Mouse (Mus musculus): Measurements from ENCODE around the gene Ate1. TPM values are rescaled to one million over a fixed set of nuclear protein-coding genes. Genes with fewer than 3 reads are reported as not detected.

Gene Ate1
- polyA plus RNA-seq, 2 experiments, result 5.0 to 20.0 TPM

DNA sequence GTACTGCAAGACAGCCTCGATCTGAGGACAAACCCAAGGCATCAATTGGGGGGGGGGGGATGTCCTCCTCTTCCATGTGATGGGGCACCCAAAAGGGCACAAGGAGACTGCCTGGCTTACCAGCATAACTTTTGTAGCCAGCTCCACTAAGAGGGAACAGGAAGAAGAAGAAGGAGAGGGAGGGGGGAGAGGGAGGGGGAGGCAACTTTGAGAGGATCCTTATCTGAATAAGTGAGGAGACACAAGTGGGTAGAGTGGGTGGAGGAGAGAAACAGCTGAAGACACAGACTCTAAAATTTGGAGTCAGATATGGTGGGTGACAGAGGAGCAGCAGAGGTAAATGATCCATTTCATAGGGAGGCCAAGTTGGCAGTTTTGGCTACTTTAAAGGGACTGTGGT, 40.8 kb upstream of the Ate1 start:
- peak; percentile 47; the same call in 1 of the 2 replicates for ATAC-seq (ENCODE audit: insufficient read depth)
- Histone ChIP-seq H3K9me3 (ENCODE audit: control insufficient read depth, low read length) (no peaks in the 10 kb centered on the region), H3K9ac (replicated peaks) (no peak overlapping the region), H3K36me3 (replicated peaks; ENCODE audit: control insufficient read depth, insufficient read depth, low read depth) (no peaks in the 10 kb centered on the region), H3K4me2 (ENCODE audit: low read depth) (no peak overlapping the region), H3K4me3 (ENCODE audit: insufficient read depth in 1 of 2, low read depth in 2 of 2, low read length in 2 of 2) (no peak overlapping the region), H3K27me3 (ENCODE audit: control insufficient read depth, insufficient read depth, low read length) (no peaks in the 10 kb centered on the region), H3K4me1 (replicated peaks; ENCODE audit: control insufficient read depth in 2 of 2, insufficient read depth in 2 of 2, low read length in 1 of 2) (peaks cover 0 to 17% of the 10 kb centered on the region in 2 experiments; a peak in 2 of 4 replicates), H3K27ac (no peak overlapping the region)
- DNase-seq (ENCODE audit: low read depth in 3 of 3, low spot score in 3 of 3), result no peak
- TF ChIP-seq CTCF (IDR thresholded peaks at IDR 0.05; ENCODE audit: low read depth) (no peak), EP300 (IDR thresholded peaks at IDR 0.05; ENCODE audit: low read depth) (no peak)
- WGBS (ENCODE audit: insufficient replicate concordance), result 44% methylated on average over 1 of the region's 1 CpGs

GRCm38 (mm10) chr7:130558592-130558991, 38.4 kb upstream of the Ate1 start:
- H3K4me2 ChIP-seq (ENCODE audit: low read depth), result no peak overlapping the region
- DNase-seq (ENCODE audit: low read depth in 3 of 3, low spot score in 3 of 3), result no peak
- H3K9ac ChIP-seq (replicated peaks), result no peak overlapping the region
- H3K4me1 ChIP-seq (replicated peaks; ENCODE audit: control insufficient read depth in 2 of 2, insufficient read depth in 2 of 2, low read length in 1 of 2), result peaks cover 0 to 9% of the 10 kb centered on the region in 2 experiments; a peak in 2 of 4 replicates
- no peak for ATAC-seq (ENCODE audit: insufficient read depth)
- no peaks in the 10 kb centered on the region for H3K36me3 ChIP-seq (replicated peaks; ENCODE audit: control insufficient read depth, insufficient read depth, low read depth)
- TF ChIP-seq EP300 (IDR thresholded peaks at IDR 0.05; ENCODE audit: low read depth), result no peak
- no peak for TF ChIP-seq CTCF (IDR thresholded peaks at IDR 0.05; ENCODE audit: low read depth)
- H3K27ac ChIP-seq, result no peak overlapping the region
- no peaks in the 10 kb centered on the region for H3K9me3 ChIP-seq (ENCODE audit: control insufficient read depth, low read length)
- H3K4me3 ChIP-seq (ENCODE audit: insufficient read depth in 1 of 2, low read depth in 2 of 2, low read length in 2 of 2), result no peak overlapping the region
- H3K27me3 ChIP-seq (ENCODE audit: control insufficient read depth, insufficient read depth, low read length), result no peaks in the 10 kb centered on the region
- WGBS (ENCODE audit: insufficient replicate concordance), result 40% methylated on average over 4 of the region's 4 CpGs

GRCm38 (mm10) chr7:130555597-130555996, 35.4 kb upstream of the Ate1 start:
- ATAC-seq (ENCODE audit: insufficient read depth) (no peak), DNase-seq (ENCODE audit: low read depth in 3 of 3, low spot score in 3 of 3) (no peak)
- Histone ChIP-seq H3K4me2 (ENCODE audit: low read depth) (no peak overlapping the region), H3K9ac (replicated peaks) (no peak overlapping the region), H3K36me3 (replicated peaks; ENCODE audit: control insufficient read depth, insufficient read depth, low read depth) (no peaks in the 10 kb centered on the region), H3K27me3 (ENCODE audit: control insufficient read depth, insufficient read depth, low read length) (no peaks in the 10 kb centered on the region), H3K27ac (no peak overlapping the region), H3K9me3 (ENCODE audit: control insufficient read depth, low read length) (no peaks in the 10 kb centered on the region), H3K4me1 (replicated peaks; ENCODE audit: control insufficient read depth in 2 of 2, insufficient read depth in 2 of 2, low read length in 1 of 2) (peaks cover 0 to 1% of the 10 kb centered on the region in 2 experiments; a peak in 2 of 4 replicates), H3K4me3 (ENCODE audit: insufficient read depth in 1 of 2, low read depth in 2 of 2, low read length in 2 of 2) (no peak overlapping the region)
- no peak for TF ChIP-seq CTCF (IDR thresholded peaks at IDR 0.05; ENCODE audit: low read depth)
- no peak for TF ChIP-seq EP300 (IDR thresholded peaks at IDR 0.05; ENCODE audit: low read depth)
- WGBS (ENCODE audit: insufficient replicate concordance), result 71% methylated on average over 5 of the region's 5 CpGs

DNA sequence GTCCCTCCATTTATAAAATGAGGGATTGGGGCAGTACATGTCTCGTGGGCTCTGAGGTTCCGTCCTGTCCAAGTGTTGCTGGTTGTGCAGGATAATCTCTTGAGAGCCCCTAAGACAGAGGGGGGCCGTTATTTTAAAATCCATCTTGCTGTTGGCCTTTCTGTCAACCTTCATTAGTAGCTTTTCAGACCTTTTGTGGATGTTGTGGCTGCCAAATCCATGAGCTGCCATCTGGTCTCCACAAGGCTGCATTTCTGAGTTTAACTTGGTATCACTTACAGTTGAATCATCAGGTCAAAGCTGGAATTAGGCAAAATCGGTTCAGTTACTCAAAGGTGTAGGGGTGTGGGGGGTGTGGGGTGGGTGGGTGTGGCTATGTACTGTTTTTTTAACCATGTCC, 33.2 kb upstream of the Ate1 start:
- no peaks in the 10 kb centered on the region for H3K9me3 ChIP-seq (ENCODE audit: control insufficient read depth, low read length)
- no peaks in the 10 kb centered on the region for H3K4me1 ChIP-seq (replicated peaks; ENCODE audit: control insufficient read depth in 2 of 2, insufficient read depth in 2 of 2, low read length in 1 of 2)
- no peak overlapping the region for H3K4me3 ChIP-seq (ENCODE audit: insufficient read depth in 1 of 2, low read depth in 2 of 2, low read length in 2 of 2)
- no peak overlapping the region for H3K4me2 ChIP-seq (ENCODE audit: low read depth)
- no peak overlapping the region for H3K27ac ChIP-seq
- no peak for DNase-seq (ENCODE audit: low read depth in 3 of 3, low spot score in 3 of 3)
- no peaks in the 10 kb centered on the region for H3K36me3 ChIP-seq (replicated peaks; ENCODE audit: control insufficient read depth, insufficient read depth, low read depth)
- no peaks in the 10 kb centered on the region for H3K27me3 ChIP-seq (ENCODE audit: control insufficient read depth, insufficient read depth, low read length)
- TF ChIP-seq CTCF (IDR thresholded peaks at IDR 0.05; ENCODE audit: low read depth), result no peak
- TF ChIP-seq EP300 (IDR thresholded peaks at IDR 0.05; ENCODE audit: low read depth), result no peak
- no peak for ATAC-seq (ENCODE audit: insufficient read depth)
- H3K9ac ChIP-seq (replicated peaks), result no peak overlapping the region
- 59% methylated on average over 4 of the region's 4 CpGs for WGBS (ENCODE audit: insufficient replicate concordance)

DNA sequence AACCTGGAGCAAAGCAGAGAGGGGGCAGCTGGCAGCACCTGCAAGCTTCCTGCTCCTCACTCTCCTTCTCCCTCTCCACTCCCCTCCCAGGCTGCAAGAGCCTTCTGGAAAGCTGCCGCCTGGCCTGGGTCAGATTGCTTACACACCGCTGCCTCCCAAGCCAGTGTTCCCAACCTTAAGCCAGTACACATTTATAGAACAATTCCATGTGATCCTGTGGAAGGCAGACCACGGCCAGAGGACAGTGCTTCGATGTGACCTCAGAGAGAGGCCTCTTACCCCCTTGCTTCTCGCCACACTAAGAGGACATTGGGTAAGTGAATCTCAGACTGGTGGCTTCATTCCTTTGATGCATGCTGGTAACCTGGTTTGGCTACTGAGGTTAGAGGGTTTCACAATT, 32.6 kb upstream of the Ate1 start:
- no peak for TF ChIP-seq CTCF (IDR thresholded peaks at IDR 0.05; ENCODE audit: low read depth)
- TF ChIP-seq EP300 (IDR thresholded peaks at IDR 0.05; ENCODE audit: low read depth), result no peak
- 67% methylated on average over 5 of the region's 5 CpGs for WGBS (ENCODE audit: insufficient replicate concordance)

More for the DNA sequence above, 32.6 kb upstream of the Ate1 start:
- Histone ChIP-seq H3K9ac (replicated peaks) (no peak overlapping the region), H3K27ac (no peak overlapping the region), H3K36me3 (replicated peaks; ENCODE audit: control insufficient read depth, insufficient read depth, low read depth) (no peaks in the 10 kb centered on the region), H3K4me2 (ENCODE audit: low read depth) (no peak overlapping the region), H3K4me3 (ENCODE audit: insufficient read depth in 1 of 2, low read depth in 2 of 2, low read length in 2 of 2) (no peak overlapping the region), H3K4me1 (replicated peaks; ENCODE audit: control insufficient read depth in 2 of 2, insufficient read depth in 2 of 2, low read length in 1 of 2) (peaks cover 0 to under 1% of the 10 kb centered on the region in 2 experiments; a peak in 2 of 4 replicates), H3K9me3 (ENCODE audit: control insufficient read depth, low read length) (no peaks in the 10 kb centered on the region), H3K27me3 (ENCODE audit: control insufficient read depth, insufficient read depth, low read length) (no peaks in the 10 kb centered on the region)
- no peak for DNase-seq (ENCODE audit: low read depth in 3 of 3, low spot score in 3 of 3)
- no peak for ATAC-seq (ENCODE audit: insufficient read depth)
